Mouse (Mus musculus) adrenal gland, postnatal 10 days (tissue): Measurements from ENCODE around the gene Mboat2. TPM values are rescaled to one million over a fixed set of nuclear protein-coding genes. Genes with fewer than 3 reads are reported as not detected.

ENCODE experiments used
- DNase-seq: peaks from one replicate; pipeline ENCODE4 v3.0.0; 2021; ENCODE audit warnings: mixed read lengths
- total RNA-seq, 2 experiments: library from RNA; stranded (reverse); gene quantifications; 2 replicates each; pipeline ENCODE4 v1.2.3; 2021

The Mboat2 gene
- total RNA-seq, 2 experiments from 2014 or later, result 14.9 to 18.7 TPM

- no peak for DNase-seq
Measured at GRCm38 (mm10) chr12:25011733-25012367, 181.2 kb downstream of the Mboat2 start.

GRCm38 (mm10) chr12:25012555-25013540 lies 182.2 kb downstream of the Mboat2 start:
- peak; percentile 51 for DNase-seq

Other genes with a start within 250 kb of the Mboat2 start
- 10 to 100 TPM; 20.5 to 21.4 TPM for gene Klf11, start 179.6 kb upstream of the Mboat2 start, total RNA-seq
- 1 to 10 TPM; 2.7 to 4.4 TPM for gene Cys1, start 149.1 kb upstream of the Mboat2 start, total RNA-seq
- gene Rrm2, start 122.6 kb upstream of the Mboat2 start, total RNA-seq, result 10 to 100 TPM; 43.7 to 50.5 TPM
- gene Kidins220, start 144.0 kb downstream of the Mboat2 start, total RNA-seq, result 10 to 100 TPM; 67.8 to 80.8 TPM